Comparison of ENCODE assay signal across 12 mouse cellular contexts in genomic region chr11:77964415-77965095, GRCm38 (mm10). TPM values are rescaled to one million over a fixed set of nuclear protein-coding genes. Genes with fewer than 3 reads are reported as not detected.
A peak's percentile ranks its signal among the peaks of the same experiment; 100 is the strongest.
DNase-seq lines count a peak whose midpoint lies in the region; ATAC-seq and TF ChIP-seq lines count a peak whose summit lies in the region.
"Had no signal": no experiment of that assay in that cellular context is flagged by ENCODE, and none has a peak within 500 bp of the region (broad histone marks: within the 10 kb centered on the region; RNA-seq: fewer than 3 reads in every experiment).

No protein-coding gene starts in this region.

- 22% methylated on average over 19 of the region's 19 CpGs for WGBS in embryonic facial prominence, embryonic 12.5 days
- 11% methylated on average over 19 of the region's 19 CpGs for WGBS in hindbrain, embryonic 15.5 days
- 9% methylated on average over 19 of the region's 19 CpGs for whole genome bisulfite sequencing in neural tube, embryonic 12.5 days

- H3K4me2 ChIP-seq in embryonic facial prominence, embryonic 12.5 days (replicated peaks): no peak overlapping the region
- peak overlapping the region; percentile 23; the same call in 1 of the 2 replicates for H3K4me2 ChIP-seq in hindbrain, embryonic 15.5 days
- peak overlapping the region; percentile 40 for H3K4me2 ChIP-seq in neural tube, embryonic 12.5 days (replicated peaks)

- no peak for ATAC-seq in embryonic facial prominence, embryonic 12.5 days (ENCODE audit: insufficient number of reproducible peaks, insufficient read depth, low FRiP score, low TSS enrichment)
- 0 out of 2 replicates have a peak, but pooled peaks have one; percentile 4 for ATAC-seq in hindbrain, embryonic 15.5 days (ENCODE audit: low FRiP score, low read depth)
- peak; percentile 15; the same call in 1 of the 2 replicates for ATAC-seq in neural tube, embryonic 12.5 days (ENCODE audit: low FRiP score, low read depth)
- no peak for ATAC-seq in megakaryocyte, adult 5-6 weeks (ENCODE audit: poor library complexity, severe bottlenecking)

- intact Hi-C loops in left cerebral cortex, adult 2 months (cut with DNase I): loop anchor here (10.0 kb wide), 1 partner anchor 230 kb away; no protein-coding TSS in a partner anchor

- peaks cover 26% of the 10 kb centered on the region; the same call in 1 of the 2 replicates for H3K27me3 ChIP-seq in embryonic facial prominence, embryonic 12.5 days
- 0 out of 2 replicates have a peak, but pooled peaks cover 9% of the 10 kb centered on the region for H3K27me3 ChIP-seq in hindbrain, embryonic 15.5 days
- peaks cover 60% of the 10 kb centered on the region for H3K27me3 ChIP-seq in neural tube, embryonic 12.5 days (replicated peaks)

- no peak overlapping the region for H3K4me3 ChIP-seq in left cerebral cortex, adult 2 months
- no peak overlapping the region for H3K4me3 ChIP-seq in embryonic facial prominence, embryonic 12.5 days
- no peak overlapping the region for H3K4me3 ChIP-seq in hindbrain, embryonic 15.5 days
- no peak overlapping the region for H3K4me3 ChIP-seq in neural tube, embryonic 12.5 days
- H3K4me3 ChIP-seq: heart, adult 2 months had no signal

- no peak for DNase-seq in left cerebral cortex, adult 2 months (ENCODE audit: extremely low spot score in 1 of 2, low spot score in 2 of 2)
- DNase-seq in left cerebral cortex, adult 11 months (ENCODE audit: low spot score): no peak
- DNase-seq in cerebellum, adult 11-12 months: no peak
- no peak for DNase-seq in frontal cortex, postnatal 10 days (ENCODE audit: low spot score in 2 of 2)
- DNase-seq: heart, adult 2 months; kidney, adult 8-10 months; left cerebral cortex, postnatal 4 days; thymus, adult 2 months had no signal

- no peaks in the 10 kb centered on the region for H3K9me3 ChIP-seq in embryonic facial prominence, embryonic 12.5 days
- H3K9me3 ChIP-seq in hindbrain, embryonic 15.5 days: no peaks in the 10 kb centered on the region
- no peaks in the 10 kb centered on the region for H3K9me3 ChIP-seq in neural tube, embryonic 12.5 days

- peaks cover 12% of the 10 kb centered on the region for H3K4me1 ChIP-seq in embryonic facial prominence, embryonic 12.5 days
- H3K4me1 ChIP-seq in hindbrain, embryonic 15.5 days (replicated peaks): peaks cover 43% of the 10 kb centered on the region
- H3K4me1 ChIP-seq in neural tube, embryonic 12.5 days: peaks cover 29% of the 10 kb centered on the region

- no peak for TF ChIP-seq CTCF in left cerebral cortex, adult 2 months (IDR thresholded peaks at IDR 0.05)

- no peak overlapping the region; the same call in 1 of the 2 replicates for H3K9ac ChIP-seq in embryonic facial prominence, embryonic 12.5 days
- H3K9ac ChIP-seq in hindbrain, embryonic 15.5 days: no peak overlapping the region
- 0 out of 2 replicates have a peak overlapping the region, but pooled peaks have one; percentile 1 for H3K9ac ChIP-seq in neural tube, embryonic 12.5 days

- H3K36me3 ChIP-seq in embryonic facial prominence, embryonic 12.5 days: no peaks in the 10 kb centered on the region
- H3K36me3 ChIP-seq in hindbrain, embryonic 15.5 days: peaks cover 6% of the 10 kb centered on the region
- peaks cover 7% of the 10 kb centered on the region; the same call in 1 of the 2 replicates for H3K36me3 ChIP-seq in neural tube, embryonic 12.5 days

- peak overlapping the region; percentile 87 for H3K27ac ChIP-seq in left cerebral cortex, adult 2 months
- H3K27ac ChIP-seq in embryonic facial prominence, embryonic 12.5 days: peak overlapping the region; percentile 32
- H3K27ac ChIP-seq in hindbrain, embryonic 15.5 days (replicated peaks): peak overlapping the region; percentile 82
- no peak overlapping the region for H3K27ac ChIP-seq in neural tube, embryonic 12.5 days
- H3K27ac ChIP-seq: heart, adult 2 months had no signal

RNA-seq across cellular contexts. Expression of gene Phf12, which starts 18.0 kb away (rescaled TPM):
- 10 to 100 TPM; 58.9 to 59.2 TPM for total RNA-seq in left cerebral cortex, adult 2 months (2021)
- polyA plus RNA-seq in embryonic facial prominence, embryonic 12.5 days (2016; fragmentation: Nextera tagmentation; extraction: Ambion mirVana): 27.5 and 27.7 TPM in 2 replicates
- 15.1 and 19.0 TPM in 2 replicates for polyA plus RNA-seq in hindbrain, embryonic 15.5 days (2015; fragmentation: Nextera tagmentation; extraction: Ambion mirVana)
- polyA plus RNA-seq in neural tube, embryonic 12.5 days (2016; fragmentation: Nextera tagmentation; extraction: Ambion mirVana): 29.5 and 29.7 TPM in 2 replicates
- 51.2 and 64.5 TPM in 2 replicates for total RNA-seq in megakaryocyte, adult 5-6 weeks (2015)
- 21.0 and 26.3 TPM in 2 replicates for total RNA-seq in megakaryocyte, adult 5-6 weeks (2017)

RNA-seq across cellular contexts. Expression of gene Sez6, which starts 34.0 kb away (rescaled TPM):
- 100 to 1,000 TPM; 127 to 157 TPM for total RNA-seq in left cerebral cortex, adult 2 months (2021)
- polyA plus RNA-seq in embryonic facial prominence, embryonic 12.5 days (2016; fragmentation: Nextera tagmentation; extraction: Ambion mirVana): 2.0 and 2.4 TPM in 2 replicates
- 123 and 151 TPM in 2 replicates for polyA plus RNA-seq in hindbrain, embryonic 15.5 days (2015; fragmentation: Nextera tagmentation; extraction: Ambion mirVana)
- 48.5 and 51.4 TPM in 2 replicates for polyA plus RNA-seq in neural tube, embryonic 12.5 days (2016; fragmentation: Nextera tagmentation; extraction: Ambion mirVana)
- not detected in 2 replicates for total RNA-seq in megakaryocyte, adult 5-6 weeks (2015)
- total RNA-seq in megakaryocyte, adult 5-6 weeks (2017): not detected in 2 replicates

Comparison
In these comparisons a context has a peak if more than half of its experiments do, and no peak if none do; other contexts are left out.
1. ATAC-seq: peak in hindbrain, embryonic 15.5 days (single experiment) and neural tube, embryonic 12.5 days (single experiment); none in embryonic facial prominence, embryonic 12.5 days (single experiment) and megakaryocyte, adult 5-6 weeks (single experiment).
2. RNA of gene Sez6, which starts 34.0 kb away (polyA plus RNA-seq): 123 to 151 TPM in hindbrain, embryonic 15.5 days and 48.5 to 51.4 TPM in neural tube, embryonic 12.5 days; 2.0 to 2.4 TPM in embryonic facial prominence, embryonic 12.5 days; every median in the first group is over 10 times any median in the second.